Mouse (Mus musculus) thymus, postnatal 36 days (tissue): Measurements from ENCODE around the gene Ccdc116.

Source experiments
- DNase-seq, 2 experiments: peaks; one replicate each; pipeline ENCODE4 v3.0.0; 2022; ENCODE audit warnings: mixed read lengths in 2 of 2

The Ccdc116 gene

DNA sequence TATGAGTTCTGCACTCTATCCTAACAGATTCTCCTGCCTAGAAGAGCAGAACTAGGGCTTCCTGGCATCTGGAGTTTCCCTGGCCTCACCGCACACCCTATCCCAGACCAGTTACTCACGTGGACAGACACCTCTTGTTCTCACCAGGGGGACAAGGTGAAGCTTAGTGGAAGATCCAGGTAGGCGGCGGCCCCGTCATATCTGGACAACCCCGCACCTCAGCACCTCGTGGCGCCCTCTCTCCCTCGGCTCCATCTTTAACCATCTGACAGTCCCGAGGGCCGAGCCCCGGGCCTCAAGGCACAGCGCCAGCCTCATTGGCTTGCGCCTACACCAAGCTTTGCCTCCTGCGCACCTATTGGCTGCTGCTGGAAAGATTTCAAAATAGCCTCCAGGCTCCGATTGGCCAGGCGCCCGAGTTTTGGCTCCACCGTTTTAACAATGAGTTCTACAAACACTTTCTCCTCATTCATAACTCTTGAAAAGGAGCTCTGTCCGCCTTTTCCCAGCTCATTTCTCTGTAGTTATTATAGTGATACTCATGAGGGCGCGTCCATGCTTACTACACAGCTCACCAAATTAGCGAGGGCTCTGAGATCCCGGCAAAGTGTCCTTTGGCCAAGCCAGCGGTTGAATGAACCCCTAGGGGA is 22.0 kb downstream of the Ccdc116 start, which contains the start of gene 2610318N02Rik:
Gene 2610318N02Rik (minus strand): TSS at position 297 of the 650 bp plus-strand sequence.
- peak; percentile 80 to 86 for DNase-seq

DNA sequence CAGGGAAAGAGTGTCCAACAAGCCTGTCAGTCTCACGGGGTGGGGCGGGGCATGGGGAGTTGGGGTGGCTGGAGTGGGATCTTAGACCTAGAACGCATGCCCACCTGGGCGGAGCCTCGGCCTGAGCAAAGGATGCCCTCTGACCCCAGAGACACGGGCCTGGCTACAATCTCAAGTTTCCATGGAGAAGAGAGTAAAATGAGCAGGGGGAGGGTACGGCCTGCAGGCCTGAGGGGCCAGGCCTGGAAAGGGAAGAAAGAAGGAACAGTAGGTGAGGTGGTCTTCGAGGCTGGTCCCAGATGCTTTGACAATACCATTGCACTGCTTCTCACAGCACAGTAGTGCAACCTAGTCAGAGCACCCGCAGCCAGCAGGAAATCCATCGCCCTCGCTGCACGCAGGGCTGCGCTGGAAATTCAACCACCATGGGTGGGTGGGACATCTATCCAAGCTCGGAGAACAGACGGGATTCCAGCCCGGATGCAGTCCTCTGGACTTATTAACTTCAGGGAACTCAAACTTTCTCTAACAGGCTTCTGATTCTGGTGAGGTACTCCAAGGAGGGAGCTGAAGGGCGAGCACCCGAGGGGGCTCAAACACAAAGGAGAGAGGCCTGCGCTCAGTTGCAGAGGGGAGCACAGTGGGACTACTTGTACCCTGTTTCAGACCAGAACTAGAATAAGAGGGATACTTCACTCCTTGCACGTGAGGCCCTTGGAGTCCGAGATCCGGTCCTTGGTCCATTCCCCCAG is 22.7 kb downstream of the Ccdc116 start:
- DNase-seq, result peak; percentile 33 to 35

DNA sequence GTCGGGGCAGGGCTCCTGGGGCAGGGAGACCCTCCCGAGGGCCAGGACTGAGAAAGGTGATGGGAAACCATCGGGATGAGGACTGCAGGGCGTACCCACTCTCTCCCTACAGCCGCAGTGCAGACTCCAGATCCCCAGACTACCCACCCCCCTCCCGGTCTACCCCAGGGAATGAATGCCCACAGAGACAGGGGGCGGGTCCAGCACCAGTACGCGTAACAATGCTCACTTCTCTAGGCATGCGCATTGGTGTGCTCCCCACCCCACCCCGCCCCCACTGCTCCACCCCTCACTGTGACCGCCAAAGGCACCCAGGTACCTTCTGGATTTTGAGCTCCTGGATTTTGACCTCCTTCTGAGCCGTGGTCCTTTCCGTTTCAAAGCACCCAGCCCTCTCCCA is 25.5 kb downstream of the Ccdc116 start:
- DNase-seq, result no peak

GRCm38 (mm10) chr16:17117309-17117799 is 29.7 kb downstream of the Ccdc116 start:
- DNase-seq, result no peak

GRCm38 (mm10) chr16:17110771-17111743 is 36.0 kb downstream of the Ccdc116 start, which contains the start of gene Ppil2:
Gene Ppil2 (minus strand): TSS chr16:17111257.
- DNase-seq, result peak; percentile 67 to 73

- DNase-seq, result no peak
Observed at GRCm38 (mm10) chr16:17104600-17104999, 42.4 kb downstream of the Ccdc116 start.

GRCm38 (mm10) chr16:17102630-17103220 is 44.3 kb downstream of the Ccdc116 start:
- no peak for DNase-seq

DNA sequence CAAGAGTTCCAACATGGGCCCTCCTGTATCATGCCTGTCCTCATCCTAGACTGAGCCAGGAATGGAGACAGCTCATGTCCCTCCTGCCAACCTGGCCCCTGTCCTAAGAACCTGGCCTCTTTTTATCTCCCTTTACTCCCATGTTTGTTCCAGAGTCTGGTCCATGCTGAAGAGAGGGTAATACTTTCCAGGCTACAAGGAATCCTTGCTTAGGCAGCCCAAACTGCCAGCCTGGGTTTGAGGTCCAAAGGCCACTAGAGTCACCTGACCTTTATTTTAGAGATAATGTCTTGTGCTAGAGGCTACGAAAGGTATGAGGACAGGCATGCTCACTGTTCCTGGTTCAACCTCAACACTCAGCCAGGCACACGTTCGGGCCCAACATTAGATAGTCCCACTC is 50.1 kb downstream of the Ccdc116 start:
- no peak for DNase-seq
